Mouse (Mus musculus) ES-Bruce4 (cell line): ENCODE results near the gene Tnxb.

Experiments used
- EP300 ChIP-seq: IDR thresholded peaks from 2 replicates; pipeline ENCODE4 v1.6.1; 2011; ENCODE audit warnings: low read depth, low read length; ENCODE audit not compliant: insufficient read depth
- POLR2A ChIP-seq: IDR thresholded peaks from one replicate; pipeline ENCODE4 v1.8.1; 2011; ENCODE audit warnings: low read length; ENCODE audit not compliant: insufficient read depth

DNA sequence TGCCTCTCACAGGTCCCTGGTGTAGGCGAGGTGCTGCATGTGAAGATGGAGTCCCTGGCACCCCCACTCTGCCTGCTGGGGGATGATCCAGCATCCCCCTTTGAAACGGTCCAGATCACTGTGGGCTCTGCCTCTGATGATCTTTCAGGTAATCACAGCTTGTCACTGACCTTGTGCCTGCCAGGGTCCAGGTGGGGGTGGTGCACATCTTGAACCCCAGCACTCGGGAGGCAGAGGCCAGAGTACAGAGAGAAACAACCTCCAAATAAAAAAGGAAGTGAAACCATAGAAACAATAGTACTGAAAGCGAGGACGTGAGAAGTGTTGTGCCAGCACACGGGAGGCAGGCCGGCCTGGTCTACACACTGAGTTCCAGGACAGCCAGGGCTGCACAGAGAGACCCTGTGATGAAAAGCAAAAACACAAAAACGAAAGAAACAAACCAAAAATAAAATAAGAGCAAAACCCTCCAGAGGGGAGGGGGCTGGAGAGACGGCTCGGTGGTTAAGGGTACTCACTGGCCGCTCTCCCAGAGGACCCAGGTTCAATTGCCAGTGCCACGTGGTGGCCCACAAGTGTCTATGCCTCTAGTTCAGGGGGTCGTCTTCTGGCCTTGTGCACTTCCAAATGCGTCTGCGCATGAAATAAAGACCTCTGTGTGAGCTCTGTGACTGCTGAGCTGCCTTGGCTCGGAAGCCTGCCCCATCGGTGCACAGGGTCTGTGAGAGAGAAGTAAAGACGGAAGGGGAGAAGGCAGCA lies 21.1 kb upstream of the Tnxb start:
- TF ChIP-seq POLR2A = no peak
- no peak for TF ChIP-seq EP300
